Mouse (Mus musculus): ENCODE measurements around the gene Sgms1. TPM values are rescaled to one million over a fixed set of nuclear protein-coding genes. Genes with fewer than 3 reads are reported as not detected.
A peak's percentile ranks its signal among the peaks of the same experiment; 100 is the strongest.

Sgms1 gene
- polyA plus RNA-seq, 1 experiment from 2014 or later = 43.3 TPM

GRCm38 (mm10) chr19:32379239-32379920 lies 10.1 kb downstream of the Sgms1 start:
- Histone ChIP-seq H3K4me2 (no peak overlapping the region), H3K9me3 (no peaks in the 10 kb centered on the region), H3K27me3 (replicated peaks) (no peaks in the 10 kb centered on the region), H3K4me1 (peaks cover 12% of the 10 kb centered on the region; the same call in 1 of the 2 replicates), H3K27ac (no peak overlapping the region), H3K9ac (no peak overlapping the region), H3K4me3 (replicated peaks) (no peak overlapping the region), H3K36me3 (no peaks in the 10 kb centered on the region)
- ATAC-seq (ENCODE audit: insufficient read depth, low FRiP score, low read depth) = no peak
- 74% methylated on average over 6 of the region's 6 CpGs for WGBS

GRCm38 (mm10) chr19:32378581-32378980 lies 10.9 kb downstream of the Sgms1 start:
- Histone ChIP-seq H3K4me2 (no peak overlapping the region), H3K27me3 (replicated peaks) (no peaks in the 10 kb centered on the region), H3K4me1 (peaks cover 12% of the 10 kb centered on the region; the same call in 1 of the 2 replicates), H3K36me3 (no peaks in the 10 kb centered on the region), H3K9me3 (no peaks in the 10 kb centered on the region), H3K9ac (no peak overlapping the region), H3K4me3 (replicated peaks) (no peak overlapping the region), H3K27ac (no peak overlapping the region)
- 74% methylated on average over 3 of the region's 3 CpGs for WGBS
- ATAC-seq (ENCODE audit: insufficient read depth, low FRiP score, low read depth) = no peak

- H3K27ac ChIP-seq = no peak overlapping the region
- no peak overlapping the region for H3K9ac ChIP-seq
- 67% methylated on average over 7 of the region's 7 CpGs for WGBS
- H3K4me2 ChIP-seq = no peak overlapping the region
- H3K36me3 ChIP-seq = no peaks in the 10 kb centered on the region
- peaks cover 12% of the 10 kb centered on the region; the same call in 1 of the 2 replicates for H3K4me1 ChIP-seq
- H3K4me3 ChIP-seq (replicated peaks) = no peak overlapping the region
- H3K27me3 ChIP-seq (replicated peaks) = no peaks in the 10 kb centered on the region
- no peaks in the 10 kb centered on the region for H3K9me3 ChIP-seq
- ATAC-seq (ENCODE audit: insufficient read depth, low FRiP score, low read depth) = no peak
Measured at GRCm38 (mm10) chr19:32377701-32378325, 11.7 kb downstream of the Sgms1 start.

GRCm38 (mm10) chr19:32376886-32377535 lies 12.5 kb downstream of the Sgms1 start:
- no peaks in the 10 kb centered on the region for H3K9me3 ChIP-seq
- H3K9ac ChIP-seq = no peak overlapping the region
- H3K27me3 ChIP-seq (replicated peaks) = no peaks in the 10 kb centered on the region
- H3K36me3 ChIP-seq = no peaks in the 10 kb centered on the region
- no peak overlapping the region for H3K4me3 ChIP-seq (replicated peaks)
- WGBS = 59% methylated on average over 6 of the region's 7 CpGs
- peaks cover 12% of the 10 kb centered on the region; the same call in 1 of the 2 replicates for H3K4me1 ChIP-seq
- peak; percentile 45; the same call in 1 of the 2 replicates for ATAC-seq (ENCODE audit: insufficient read depth, low FRiP score, low read depth)
- no peak overlapping the region for H3K4me2 ChIP-seq
- H3K27ac ChIP-seq = no peak overlapping the region

- H3K4me3 ChIP-seq (replicated peaks) = no peak overlapping the region
- WGBS = 86% methylated on average over 4 of the region's 4 CpGs
- H3K27me3 ChIP-seq (replicated peaks) = no peaks in the 10 kb centered on the region
- ATAC-seq (ENCODE audit: insufficient read depth, low FRiP score, low read depth) = no peak
- no peaks in the 10 kb centered on the region for H3K9me3 ChIP-seq
- no peak overlapping the region for H3K27ac ChIP-seq
- H3K4me1 ChIP-seq = peaks cover 12% of the 10 kb centered on the region; the same call in 1 of the 2 replicates
- no peak overlapping the region for H3K9ac ChIP-seq
- H3K4me2 ChIP-seq = no peak overlapping the region
- H3K36me3 ChIP-seq = no peaks in the 10 kb centered on the region
Measured at GRCm38 (mm10) chr19:32376054-32376453, 13.5 kb downstream of the Sgms1 start.

- no peaks in the 10 kb centered on the region for H3K27me3 ChIP-seq (replicated peaks)
- H3K4me2 ChIP-seq = no peak overlapping the region
- H3K4me1 ChIP-seq = peaks cover 12% of the 10 kb centered on the region; the same call in 1 of the 2 replicates
- WGBS = 83% methylated on average over 4 of the region's 4 CpGs
- no peak overlapping the region for H3K27ac ChIP-seq
- H3K9me3 ChIP-seq = no peaks in the 10 kb centered on the region
- H3K36me3 ChIP-seq = no peaks in the 10 kb centered on the region
- H3K4me3 ChIP-seq (replicated peaks) = no peak overlapping the region
- ATAC-seq (ENCODE audit: insufficient read depth, low FRiP score, low read depth) = no peak
- H3K9ac ChIP-seq = no peak overlapping the region
Measured at GRCm38 (mm10) chr19:32375473-32375985, 14.0 kb downstream of the Sgms1 start.

GRCm38 (mm10) chr19:32374751-32375150 lies 14.8 kb downstream of the Sgms1 start:
- Histone ChIP-seq H3K9ac (no peak overlapping the region), H3K27ac (no peak overlapping the region), H3K36me3 (no peaks in the 10 kb centered on the region), H3K4me3 (replicated peaks) (no peak overlapping the region), H3K9me3 (no peaks in the 10 kb centered on the region), H3K27me3 (replicated peaks) (no peaks in the 10 kb centered on the region), H3K4me2 (no peak overlapping the region), H3K4me1 (peaks cover 12% of the 10 kb centered on the region; the same call in 1 of the 2 replicates)
- 90% methylated on average over 10 of the region's 10 CpGs for WGBS
- no peak for ATAC-seq (ENCODE audit: insufficient read depth, low FRiP score, low read depth)

- Histone ChIP-seq H3K36me3 (no peaks in the 10 kb centered on the region), H3K4me2 (no peak overlapping the region), H3K4me3 (replicated peaks) (no peak overlapping the region), H3K9ac (no peak overlapping the region), H3K27ac (no peak overlapping the region), H3K27me3 (replicated peaks) (no peaks in the 10 kb centered on the region), H3K9me3 (no peaks in the 10 kb centered on the region), H3K4me1 (peaks cover 12% of the 10 kb centered on the region; the same call in 1 of the 2 replicates)
- 74% methylated on average over 16 of the region's 16 CpGs for WGBS
- ATAC-seq (ENCODE audit: insufficient read depth, low FRiP score, low read depth) = no peak
Measured at GRCm38 (mm10) chr19:32373865-32374655, 15.5 kb downstream of the Sgms1 start.

GRCm38 (mm10) chr19:32372373-32372772 lies 17.1 kb downstream of the Sgms1 start:
- H3K4me2 ChIP-seq = no peak overlapping the region
- H3K4me3 ChIP-seq (replicated peaks) = no peak overlapping the region
- no peaks in the 10 kb centered on the region for H3K36me3 ChIP-seq
- no peaks in the 10 kb centered on the region for H3K9me3 ChIP-seq
- no peaks in the 10 kb centered on the region for H3K27me3 ChIP-seq (replicated peaks)
- H3K27ac ChIP-seq = no peak overlapping the region
- ATAC-seq (ENCODE audit: insufficient read depth, low FRiP score, low read depth) = no peak
- peaks cover 4% of the 10 kb centered on the region; the same call in 1 of the 2 replicates for H3K4me1 ChIP-seq
- 64% methylated on average over 4 of the region's 4 CpGs for WGBS
- H3K9ac ChIP-seq = no peak overlapping the region

- 93% methylated on average over 8 of the region's 8 CpGs for WGBS
- no peak for ATAC-seq (ENCODE audit: insufficient read depth, low FRiP score, low read depth)
- Histone ChIP-seq H3K36me3 (no peaks in the 10 kb centered on the region), H3K9me3 (no peaks in the 10 kb centered on the region), H3K4me3 (replicated peaks) (no peak overlapping the region), H3K9ac (no peak overlapping the region), H3K27me3 (replicated peaks) (no peaks in the 10 kb centered on the region), H3K4me1 (no peaks in the 10 kb centered on the region), H3K4me2 (no peak overlapping the region), H3K27ac (no peak overlapping the region)
Measured at GRCm38 (mm10) chr19:32367333-32367732, 22.2 kb downstream of the Sgms1 start.

- Histone ChIP-seq H3K9me3 (no peaks in the 10 kb centered on the region), H3K27me3 (replicated peaks) (no peaks in the 10 kb centered on the region), H3K4me3 (replicated peaks) (no peak overlapping the region), H3K36me3 (no peaks in the 10 kb centered on the region), H3K4me1 (no peaks in the 10 kb centered on the region), H3K27ac (no peak overlapping the region), H3K9ac (no peak overlapping the region), H3K4me2 (no peak overlapping the region)
- ATAC-seq (ENCODE audit: insufficient read depth, low FRiP score, low read depth) = no peak
- 71% methylated on average over 9 of the region's 9 CpGs for WGBS
Measured at GRCm38 (mm10) chr19:32366406-32366805, 23.1 kb downstream of the Sgms1 start.
